Mouse (Mus musculus): ENCODE data around the gene Tmem33.
A peak's percentile ranks its signal among the peaks of the same experiment; 100 is the strongest.

The Tmem33 gene

DNA sequence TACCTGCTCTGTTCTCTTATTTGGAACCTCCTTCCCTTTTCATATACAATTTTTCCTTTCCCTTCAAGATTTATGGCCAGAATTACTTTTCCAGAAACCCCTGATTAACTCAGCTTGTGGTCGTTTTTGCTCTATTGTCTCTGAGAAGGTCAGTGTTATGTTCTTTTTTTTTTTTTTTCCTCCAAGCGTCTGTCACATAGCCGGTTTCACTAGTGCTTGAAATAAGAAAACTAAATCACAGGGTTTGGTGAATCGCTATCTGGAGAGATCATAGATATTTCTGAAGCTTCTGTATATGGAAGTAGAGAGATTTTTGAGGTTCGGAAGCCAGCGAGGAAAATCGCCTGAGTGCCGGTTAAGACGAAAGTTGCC, 220 bp upstream of the Tmem33 start:
- no peak for DNase-seq

- DNase-seq, result no peak
Observed at GRCm38 (mm10) chr5:67262964-67263363, 2.6 kb downstream of the Tmem33 start.

DNA sequence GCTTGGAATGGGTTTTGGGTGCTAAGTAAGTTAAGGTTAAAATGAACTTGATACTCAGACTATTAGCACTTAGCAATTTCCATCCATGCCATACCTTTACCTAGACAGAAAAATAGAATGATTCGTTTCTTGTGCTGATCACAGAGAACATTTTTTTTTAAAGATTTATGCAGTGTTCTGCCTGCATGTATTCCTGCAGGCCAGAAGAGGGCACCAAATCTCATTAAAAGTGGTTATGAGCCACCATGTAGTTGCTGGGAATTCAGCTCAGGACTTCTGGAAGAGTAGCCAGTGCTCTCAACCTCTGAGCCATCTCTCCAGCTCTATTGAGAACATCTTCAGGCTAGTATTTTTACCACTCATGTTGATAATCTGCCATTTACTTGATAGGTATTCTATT, 5.7 kb downstream of the Tmem33 start:
- no peak for DNase-seq

DNA sequence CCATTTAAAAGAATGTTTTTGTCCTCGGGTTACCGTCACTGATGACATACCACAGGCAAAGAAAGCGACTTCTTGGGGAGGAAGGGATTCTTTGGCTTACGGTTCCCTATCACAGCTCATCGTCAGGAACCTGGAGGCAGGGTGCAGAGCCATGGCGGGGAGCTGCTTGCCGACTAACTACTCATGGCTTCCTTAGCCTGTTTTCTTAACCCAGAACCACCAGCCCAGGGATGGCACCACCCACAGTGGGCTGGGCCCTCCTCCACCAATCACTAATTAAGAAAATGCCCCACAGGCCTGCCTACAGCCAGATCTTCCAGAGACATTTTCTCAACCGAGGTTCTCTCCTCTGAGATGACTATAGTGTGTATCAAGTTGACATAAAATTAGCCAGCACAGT, 8.9 kb downstream of the Tmem33 start:
- DNase-seq, result no peak

DNA sequence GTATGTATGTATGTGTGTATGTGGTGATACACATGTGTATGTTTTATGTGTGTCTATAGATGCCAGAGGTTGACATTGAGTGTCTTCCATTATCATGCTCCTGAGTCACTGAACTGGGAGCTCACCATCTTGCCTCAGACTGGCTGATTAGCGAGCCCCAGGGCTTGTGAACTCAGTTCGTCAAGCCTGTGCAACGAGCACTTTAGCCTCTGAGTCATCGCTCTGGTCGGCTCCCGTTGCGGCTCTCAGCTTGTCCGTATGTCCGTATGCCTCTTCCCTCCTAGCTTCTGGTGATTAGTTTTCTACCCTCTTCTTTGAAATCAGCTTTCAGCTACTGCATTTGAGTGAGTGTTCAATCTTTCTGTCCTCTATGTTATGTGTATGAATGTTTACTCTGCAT, 19.0 kb downstream of the Tmem33 start:
- DNase-seq, result no peak

GRCm38 (mm10) chr5:67279840-67280239, 19.5 kb downstream of the Tmem33 start:
- DNase-seq, result no peak

DNA sequence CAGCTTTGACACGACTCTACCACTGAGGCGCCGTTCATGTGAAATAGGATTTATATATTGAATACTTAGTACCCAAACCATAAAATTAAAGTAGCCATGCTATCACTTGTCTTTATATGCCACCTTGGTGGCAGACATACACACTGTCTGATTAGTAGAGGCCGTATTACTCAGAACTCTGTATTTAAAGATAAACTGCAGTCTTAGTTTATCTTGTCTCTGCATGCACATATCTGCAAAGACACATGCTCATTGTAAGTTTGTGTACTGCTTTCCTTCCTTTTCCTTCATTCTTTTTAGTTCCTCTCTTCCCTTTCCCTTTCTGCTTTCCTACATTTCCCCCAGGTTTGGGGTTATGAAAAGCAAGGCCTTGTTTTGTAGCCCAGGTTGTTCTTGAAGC, 20.0 kb downstream of the Tmem33 start:
- no peak for DNase-seq

GRCm38 (mm10) chr5:67295029-67295428, 34.7 kb downstream of the Tmem33 start:
- DNase-seq, result no peak

DNA sequence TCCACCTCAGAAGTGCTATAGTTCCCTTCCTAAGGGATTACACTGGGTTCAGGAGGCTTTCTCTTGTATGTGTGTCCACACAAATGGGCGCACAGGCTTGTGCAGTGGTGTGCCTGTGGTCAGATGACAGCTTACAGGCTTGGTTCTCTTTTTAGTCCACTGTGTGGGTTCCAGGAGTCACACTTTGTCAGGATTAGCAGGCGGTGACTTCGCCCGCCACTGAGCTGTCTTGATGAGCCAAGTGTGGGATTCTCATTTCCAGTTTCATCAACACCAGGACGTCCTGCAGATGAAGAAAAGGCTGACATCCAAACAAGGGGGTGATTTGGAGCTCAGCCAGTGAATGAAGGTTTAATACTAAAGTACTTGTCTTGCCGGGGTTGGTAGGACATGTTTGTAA, 35.3 kb downstream of the Tmem33 start:
- no peak for DNase-seq

DNA sequence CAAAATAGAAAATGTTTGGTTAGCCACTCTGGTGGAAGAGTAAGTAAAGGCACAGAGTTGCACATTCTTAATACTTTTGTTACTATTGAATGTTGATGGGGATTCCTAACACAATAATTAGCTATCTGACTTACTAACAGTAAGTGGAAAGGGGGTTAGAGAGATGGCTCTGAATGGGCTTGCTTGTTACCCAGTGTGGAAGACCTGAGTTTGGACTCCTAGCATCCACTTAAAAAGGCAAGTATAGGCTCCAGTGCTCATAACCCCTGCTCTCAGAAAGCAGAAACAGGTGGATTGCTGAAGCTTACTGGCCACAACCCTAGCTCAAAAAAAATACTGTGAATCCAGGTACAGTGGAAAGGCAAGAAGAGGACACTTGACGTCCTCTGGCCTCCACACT, 35.8 kb downstream of the Tmem33 start:
- no peak for DNase-seq

DNA sequence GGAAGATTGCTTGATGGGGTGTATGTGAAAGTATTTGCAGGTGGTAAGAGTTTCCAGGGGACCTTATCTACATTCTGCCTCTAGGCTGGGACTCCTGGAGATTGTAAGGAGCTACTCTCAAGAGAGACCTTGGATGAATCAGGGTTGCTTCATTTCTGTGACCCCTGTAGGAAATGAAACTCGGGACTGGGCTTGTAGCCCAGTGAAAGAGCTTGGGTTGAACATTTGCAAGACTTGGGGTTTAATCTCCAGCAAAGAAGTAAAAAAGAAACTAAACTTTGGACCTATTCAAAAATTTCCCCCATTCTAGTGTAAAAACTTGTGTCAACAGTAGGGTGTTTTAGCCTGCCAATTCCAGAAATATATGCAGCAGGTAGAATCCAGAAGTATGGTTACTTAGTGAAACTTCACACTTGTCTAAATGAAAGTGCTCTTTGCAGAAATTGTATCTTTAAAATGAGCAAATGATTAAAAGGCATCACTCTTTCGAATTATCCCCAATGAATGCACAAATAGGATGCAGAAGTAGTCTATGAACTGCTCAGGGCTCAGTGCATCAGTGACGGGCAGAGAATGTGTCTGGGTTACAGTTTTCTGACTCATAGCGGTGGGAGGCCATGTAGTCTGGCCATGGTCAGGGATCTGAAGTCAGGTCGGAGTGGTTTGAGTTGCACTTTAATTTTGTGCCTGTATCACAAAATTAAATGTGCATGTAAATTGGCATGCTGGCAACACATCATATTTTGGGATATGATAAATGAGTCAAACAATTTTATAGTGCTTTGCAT, 36.9 kb downstream of the Tmem33 start:
- DNase-seq, result no peak

DNA sequence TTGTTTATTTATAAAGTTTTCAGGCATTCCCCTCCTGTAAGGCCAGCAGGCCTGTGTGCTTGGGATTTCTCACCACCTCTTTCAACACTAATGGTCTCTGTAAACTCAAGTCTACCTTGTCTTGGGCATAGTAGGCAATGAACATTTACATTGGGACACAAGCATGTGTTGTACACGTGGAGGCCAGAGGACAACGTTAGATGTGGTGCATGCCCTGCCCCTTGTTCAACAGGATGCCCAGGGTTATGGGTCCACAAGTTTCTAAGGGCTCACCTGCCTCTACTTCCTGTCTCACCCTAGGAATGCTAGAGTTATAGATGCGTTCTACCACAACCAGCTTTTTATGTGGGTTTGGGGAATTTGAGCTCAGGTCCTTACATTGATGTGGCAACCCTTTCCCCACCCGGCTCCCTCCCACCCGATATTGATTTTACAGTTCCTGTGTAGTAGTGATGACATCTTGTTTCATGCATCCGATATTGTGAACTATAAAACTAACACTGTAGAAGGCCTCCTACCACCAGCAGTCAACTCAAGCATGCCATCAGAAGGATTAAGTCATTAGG, 39.6 kb downstream of the Tmem33 start:
- DNase-seq, result no peak

DNA sequence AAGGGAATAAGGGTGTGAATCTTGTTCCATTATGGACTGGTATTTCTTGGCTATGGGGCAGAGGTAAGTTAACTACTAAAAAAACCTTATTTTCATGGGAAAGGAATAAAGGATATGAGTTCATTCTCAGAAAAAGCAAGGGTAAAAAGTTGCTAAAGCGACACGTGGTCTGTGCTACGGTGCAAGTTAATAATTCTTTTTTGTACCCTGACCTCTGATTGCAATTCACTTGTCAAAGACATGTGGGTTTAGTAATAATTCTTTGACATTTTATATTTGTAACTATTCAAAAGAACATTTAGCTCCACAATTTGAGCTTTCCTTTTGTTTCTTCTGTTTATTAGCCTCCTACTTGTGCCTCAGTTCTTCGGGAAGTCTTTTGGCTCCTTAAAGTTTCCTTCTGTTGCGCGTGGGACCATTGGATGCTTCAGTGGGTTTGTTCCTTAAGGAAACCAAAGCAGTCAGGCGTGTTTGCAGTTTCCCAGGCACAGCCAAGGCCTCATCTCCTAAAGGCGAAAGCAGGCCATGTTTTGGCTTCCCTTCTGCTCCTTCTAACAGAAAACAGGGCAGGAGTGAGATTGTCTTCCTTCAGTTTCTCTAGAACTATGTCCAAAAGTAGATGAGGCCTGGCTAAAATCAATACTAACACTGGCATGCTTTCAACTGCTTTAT, 40.7 kb downstream of the Tmem33 start:
- DNase-seq, result no peak

DNA sequence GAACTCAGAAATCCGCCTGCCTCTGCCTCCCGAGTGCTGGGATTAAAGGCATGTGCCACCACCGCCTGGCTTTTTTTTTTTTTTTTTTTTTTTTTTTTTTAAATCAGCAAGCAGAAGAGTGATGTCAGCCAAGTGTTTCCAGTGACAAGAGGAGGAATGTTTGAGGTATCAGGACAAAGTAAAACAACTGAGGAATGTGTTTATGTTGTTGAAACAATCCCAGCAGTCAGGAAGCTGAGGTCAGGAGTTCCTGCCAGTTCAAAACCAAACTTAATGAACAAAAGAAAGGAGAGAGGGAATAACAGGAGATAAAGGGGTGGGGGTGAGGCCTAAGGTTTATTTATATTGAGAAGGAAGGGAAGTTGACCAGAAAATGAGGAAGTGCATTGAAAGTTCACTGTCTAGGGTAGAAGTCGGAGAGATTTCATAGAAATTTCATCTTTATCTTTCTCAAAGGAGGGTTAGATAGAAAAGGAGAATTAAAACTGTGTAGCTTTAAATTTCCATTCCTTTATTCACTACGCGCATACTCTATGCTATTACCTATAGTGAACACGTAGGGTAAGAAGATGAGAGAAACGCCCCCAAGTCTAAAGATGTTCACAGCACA, 41.5 kb downstream of the Tmem33 start:
- no peak for DNase-seq

DNA sequence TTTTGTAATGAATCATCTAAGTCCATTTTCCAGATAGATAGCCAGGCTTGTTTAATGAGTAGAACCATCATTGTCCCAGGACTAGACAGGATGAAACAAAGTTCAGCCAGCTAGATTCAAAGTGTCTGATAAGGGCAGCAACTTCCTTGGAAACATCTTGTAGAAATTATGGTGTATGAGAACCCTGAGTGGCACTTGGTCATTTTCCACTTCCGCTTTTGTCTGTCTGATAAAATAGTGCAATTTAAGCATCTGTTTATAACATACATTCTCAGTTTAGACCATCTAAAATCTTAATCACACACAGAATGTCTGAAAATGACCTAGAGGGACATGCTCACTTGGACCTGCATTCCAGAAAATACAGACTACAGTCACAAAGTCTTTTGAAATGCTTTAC, 43.5 kb downstream of the Tmem33 start:
- no peak for DNase-seq

GRCm38 (mm10) chr5:67306698-67307521, 46.5 kb downstream of the Tmem33 start, which contains the start of gene Slc30a9:
TSS of gene Slc30a9 (plus strand) at chr5:67306955.
- DNase-seq, result peak; percentile 95

- DNase-seq, result no peak
Observed at GRCm38 (mm10) chr5:67307659-67308222, 47.4 kb downstream of the Tmem33 start.

- DNase-seq, result no peak
Observed at GRCm38 (mm10) chr5:67311811-67312521, 51.6 kb downstream of the Tmem33 start.

DNA sequence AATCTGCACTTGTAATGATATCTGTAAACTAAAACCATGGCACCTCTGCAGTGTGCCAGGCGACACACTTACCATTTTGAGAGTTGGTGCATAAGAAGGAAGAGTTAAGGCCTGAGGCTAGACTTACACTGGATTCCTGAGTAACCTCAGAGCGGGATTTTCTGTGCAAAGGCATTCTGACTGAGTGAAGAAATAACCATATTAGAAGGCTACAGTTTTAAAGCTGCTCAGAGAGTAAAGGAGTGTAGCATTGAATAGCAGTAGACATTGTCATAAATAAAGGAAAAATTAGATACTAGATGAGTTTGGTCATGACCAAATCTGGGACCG, 52.1 kb downstream of the Tmem33 start:
- DNase-seq, result no peak

- DNase-seq, result no peak
Observed at GRCm38 (mm10) chr5:67321656-67322268, 61.4 kb downstream of the Tmem33 start.

GRCm38 (mm10) chr5:67324032-67324431, 63.7 kb downstream of the Tmem33 start:
- DNase-seq, result no peak

DNA sequence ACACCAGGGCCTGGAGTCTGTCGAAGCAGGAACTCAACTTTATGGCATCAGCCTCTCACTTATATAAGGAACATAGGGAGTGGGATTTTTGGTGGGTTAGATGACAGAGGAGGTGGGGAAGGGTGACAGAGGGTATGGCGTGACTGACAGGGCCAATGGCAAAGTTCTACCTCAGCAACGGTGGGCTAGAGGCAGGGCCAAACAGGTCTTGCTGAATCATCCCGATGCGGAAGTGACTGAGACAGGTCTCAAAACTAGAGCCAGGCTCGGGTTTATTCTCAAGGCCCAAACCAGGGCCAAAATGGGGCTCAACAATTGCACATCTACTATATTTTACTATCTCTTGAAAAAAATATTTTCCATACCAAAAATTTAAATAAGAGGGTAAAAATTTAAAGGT, 80.4 kb downstream of the Tmem33 start:
- no peak for DNase-seq
